Mouse (Mus musculus) liver, embryonic 16.5 days (tissue): ENCODE data around the gene Srpk2. TPM values are rescaled to one million over a fixed set of nuclear protein-coding genes. Genes with fewer than 3 reads are reported as not detected.

Experiments used
- ATAC-seq: fragments of 200-750 bp; cut with Nextera tagmentation; 2 replicates; pipeline ENCODE4 v1.8.0; 2017; ENCODE audit warnings: low read depth, mild to moderate bottlenecking, moderate number of reproducible peaks, moderate library complexity
- H3K27ac ChIP-seq: fragments of 300-500 bp; sonication (generic); 2 replicates; pipeline ENCODE4 v1.5.1; 2014; ENCODE audit warnings: mild to moderate bottlenecking, low read length
- H3K27me3 ChIP-seq: fragments of 300-500 bp; sonication (generic); 2 replicates; pipeline ENCODE4 v1.6.1; 2014; ENCODE audit warnings: low read depth, low read length, mixed read lengths; ENCODE audit not compliant: control insufficient read depth, insufficient read depth
- H3K36me3 ChIP-seq: fragments of 300-500 bp; sonication (generic); 2 replicates; pipeline ENCODE4 v1.6.1; 2014; ENCODE audit warnings: mild to moderate bottlenecking; ENCODE audit not compliant: control insufficient read depth, insufficient read depth
- H3K4me1 ChIP-seq: fragments of 300-500 bp; sonication (generic); 2 replicates; pipeline ENCODE4 v1.6.1; 2014; ENCODE audit warnings: low read depth, low read length, mixed read lengths; ENCODE audit not compliant: control insufficient read depth
- H3K4me2 ChIP-seq: fragments of 300-500 bp; sonication (generic); 2 replicates; pipeline ENCODE4 v1.6.1; 2014; ENCODE audit warnings: low read depth, low read length, mixed read lengths
- H3K4me3 ChIP-seq: fragments of 300-500 bp; sonication (generic); 2 replicates; pipeline ENCODE4 v1.5.1; 2014; ENCODE audit warnings: low read depth, mild to moderate bottlenecking, low read length
- H3K9ac ChIP-seq: fragments of 300-500 bp; sonication (generic); 2 replicates; pipeline ENCODE4 v1.6.1; 2014; ENCODE audit warnings: low read depth, low read length
- H3K9me3 ChIP-seq: fragments of 300-500 bp; sonication (generic); replicated peaks from 2 replicates; pipeline ENCODE4 v1.6.1; 2016; ENCODE audit warnings: low read length; ENCODE audit not compliant: control insufficient read depth
- WGBS: fragments of 180-500 bp; shearing (Covaris S2); extraction: QIAGEN DNeasy Blood & Tissue Kit; methylation state at CpG from one replicate; pipeline ENCODE4 v1.1.7; 2014; ENCODE audit not compliant: insufficient replicate concordance; 5-methylcytosine and 5-hydroxymethylcytosine counted together
- polyA plus RNA-seq: library from polyadenylated mRNA; unstranded; fragments of >200 nt; fragmentation: Nextera tagmentation; extraction: Ambion mirVana; gene quantifications from 2 replicates; pipeline ENCODE4 v1.2.1, GENCODE M21; 2015

Srpk2 gene
- polyA plus RNA-seq, 1 experiment from 2014 or later = 6.6 TPM

DNA sequence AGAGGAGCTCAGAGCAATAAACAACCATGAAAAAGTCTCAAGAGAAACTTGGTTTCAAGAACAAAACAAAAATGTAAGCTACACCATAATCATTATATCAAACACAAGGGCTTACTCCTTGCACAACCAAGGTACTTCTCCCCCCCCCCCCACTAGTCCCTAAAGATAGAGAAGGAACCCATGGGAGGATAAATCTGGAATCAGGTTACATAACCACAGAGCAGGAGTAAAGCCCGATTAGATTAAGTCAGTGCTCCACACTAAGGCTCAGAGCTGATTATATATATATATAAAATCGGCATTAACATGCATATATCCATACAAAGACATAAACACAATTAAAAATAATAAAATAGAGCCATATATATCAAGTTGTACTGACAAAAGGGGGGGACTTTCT lies 96.8 kb downstream of the Srpk2 start:
- Histone ChIP-seq H3K27me3 (no peaks in the 10 kb centered on the region), H3K27ac (no peak overlapping the region), H3K9ac (no peak overlapping the region), H3K9me3 (no peaks in the 10 kb centered on the region), H3K36me3 (no peaks in the 10 kb centered on the region), H3K4me2 (no peak overlapping the region), H3K4me3 (no peak overlapping the region), H3K4me1 (no peaks in the 10 kb centered on the region)
- no peak for ATAC-seq
- WGBS = 63% methylated on average over 2 of the region's 2 CpGs

DNA sequence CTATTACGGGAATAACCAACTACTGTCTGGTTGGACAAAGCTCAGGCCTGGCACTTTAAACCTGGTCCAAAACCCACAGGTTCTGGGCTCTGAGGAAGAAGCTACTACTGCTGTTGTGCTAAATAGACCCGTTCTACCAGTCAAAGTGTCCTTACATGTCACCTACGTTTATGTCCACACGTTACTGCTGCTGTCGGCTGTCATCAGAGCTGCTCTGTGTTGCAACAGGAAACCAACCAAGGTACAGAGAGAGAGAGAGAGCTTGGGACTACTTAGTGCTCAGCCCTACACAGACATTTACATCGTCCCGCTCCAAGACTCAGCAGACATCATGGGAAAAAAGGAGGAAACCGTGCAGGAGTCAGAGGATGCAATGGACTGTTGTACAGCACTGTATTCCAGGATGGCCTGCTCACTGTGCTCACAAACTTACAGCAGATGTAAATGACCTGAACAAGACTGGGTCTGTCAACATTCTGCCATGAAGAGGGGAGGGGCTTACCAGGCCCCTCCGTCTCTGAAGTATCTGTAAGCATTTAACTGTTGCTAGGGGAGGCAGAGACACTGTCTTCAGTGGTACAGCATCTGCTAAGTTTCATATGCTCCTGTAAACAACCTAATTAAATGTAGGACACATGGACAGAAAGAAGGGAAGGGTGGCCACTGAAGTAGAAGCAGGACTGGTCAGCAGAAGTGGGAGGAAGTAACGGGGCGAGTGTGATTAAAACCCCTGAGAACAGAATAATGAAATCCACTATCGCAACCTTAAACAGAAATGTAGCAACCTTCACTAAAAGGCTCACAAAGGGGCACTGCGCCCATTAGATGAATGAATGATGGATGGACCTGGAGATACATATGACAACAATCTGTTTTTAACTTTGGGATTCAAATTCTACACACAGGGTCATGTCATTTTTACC lies 97.6 kb downstream of the Srpk2 start:
- H3K27ac ChIP-seq = no peak overlapping the region
- ATAC-seq = peak; percentile 56
- H3K9ac ChIP-seq = no peak overlapping the region
- no peaks in the 10 kb centered on the region for H3K27me3 ChIP-seq
- no peaks in the 10 kb centered on the region for H3K36me3 ChIP-seq
- H3K4me1 ChIP-seq = no peaks in the 10 kb centered on the region
- 66% methylated on average over 13 of the region's 13 CpGs for WGBS
- no peak overlapping the region for H3K4me2 ChIP-seq
- no peak overlapping the region for H3K4me3 ChIP-seq
- no peaks in the 10 kb centered on the region for H3K9me3 ChIP-seq

DNA sequence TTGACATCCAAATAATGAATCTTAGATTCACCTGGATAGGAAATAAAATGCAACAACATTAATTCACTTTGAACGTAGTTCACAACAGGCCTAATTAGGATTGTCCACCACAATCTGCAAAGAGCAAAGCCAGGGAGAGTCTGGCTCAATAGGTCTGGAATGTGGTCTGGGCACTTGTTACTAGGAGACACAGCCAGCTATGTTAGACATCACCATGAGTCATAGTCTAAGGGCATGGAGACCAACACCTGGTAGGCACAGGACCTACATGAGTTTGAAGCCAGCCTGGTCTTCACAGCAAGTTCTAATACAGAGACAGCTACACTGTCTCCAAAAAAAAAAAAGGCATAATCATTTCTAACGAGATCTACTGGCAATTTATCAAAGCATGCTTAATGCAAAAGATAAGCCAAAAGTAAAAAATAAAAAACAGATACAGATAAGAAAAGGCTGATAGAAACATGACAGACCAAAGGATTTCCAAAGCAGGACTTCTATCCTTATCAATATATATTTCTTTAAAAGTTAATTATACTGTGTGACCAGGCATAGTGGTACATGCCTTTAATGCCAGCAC lies 102.8 kb downstream of the Srpk2 start:
- Histone ChIP-seq H3K27ac (no peak overlapping the region), H3K9ac (no peak overlapping the region), H3K27me3 (no peaks in the 10 kb centered on the region), H3K9me3 (no peaks in the 10 kb centered on the region), H3K4me3 (no peak overlapping the region), H3K4me1 (peaks cover 8% of the 10 kb centered on the region; the same call in 1 of the 2 replicates), H3K36me3 (no peaks in the 10 kb centered on the region), H3K4me2 (no peak overlapping the region)
- 55% methylated on average over 2 of the region's 2 CpGs for WGBS
- no peak for ATAC-seq

DNA sequence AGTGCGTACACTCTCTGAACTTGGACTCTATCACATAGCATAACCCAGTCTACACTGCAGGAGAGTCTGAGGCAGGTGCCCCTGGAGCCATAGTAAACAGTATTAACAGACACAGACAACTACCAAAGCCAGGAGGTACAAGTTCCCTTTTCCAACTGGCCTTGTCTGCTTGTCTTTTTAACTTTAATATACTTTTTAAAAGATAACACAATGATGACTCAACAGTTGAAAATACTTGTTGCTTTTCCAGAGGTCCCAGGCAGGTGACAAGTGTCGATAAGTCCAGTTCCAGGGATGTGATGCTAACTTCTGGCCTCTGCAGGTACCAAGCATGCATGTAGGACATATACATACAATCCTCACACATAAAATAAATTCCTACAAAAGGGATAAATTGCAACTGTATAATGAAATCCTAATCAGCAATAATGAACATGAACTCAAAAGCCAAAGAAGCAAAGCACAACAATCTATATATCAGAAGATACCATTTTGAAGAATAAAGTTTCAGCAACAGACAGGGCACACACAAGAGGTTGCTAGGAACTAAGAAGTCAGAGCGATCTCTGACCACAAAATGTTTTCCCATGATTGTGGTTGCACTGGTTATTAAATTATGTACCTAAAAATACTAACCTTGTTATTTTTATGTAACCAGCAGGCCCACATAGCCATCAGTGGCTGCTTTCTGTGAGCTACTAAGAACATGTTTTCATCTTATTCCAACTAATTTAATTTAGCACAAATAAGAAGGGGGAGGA lies 105.1 kb downstream of the Srpk2 start:
- no peak overlapping the region for H3K4me3 ChIP-seq
- no peak overlapping the region for H3K9ac ChIP-seq
- H3K4me2 ChIP-seq = no peak overlapping the region
- no peak overlapping the region for H3K27ac ChIP-seq
- no peaks in the 10 kb centered on the region for H3K9me3 ChIP-seq
- no peaks in the 10 kb centered on the region for H3K27me3 ChIP-seq
- no peak for ATAC-seq
- 63% methylated on average over 3 of the region's 3 CpGs for WGBS
- H3K36me3 ChIP-seq = no peaks in the 10 kb centered on the region
- peaks cover 8% of the 10 kb centered on the region; the same call in 1 of the 2 replicates for H3K4me1 ChIP-seq

DNA sequence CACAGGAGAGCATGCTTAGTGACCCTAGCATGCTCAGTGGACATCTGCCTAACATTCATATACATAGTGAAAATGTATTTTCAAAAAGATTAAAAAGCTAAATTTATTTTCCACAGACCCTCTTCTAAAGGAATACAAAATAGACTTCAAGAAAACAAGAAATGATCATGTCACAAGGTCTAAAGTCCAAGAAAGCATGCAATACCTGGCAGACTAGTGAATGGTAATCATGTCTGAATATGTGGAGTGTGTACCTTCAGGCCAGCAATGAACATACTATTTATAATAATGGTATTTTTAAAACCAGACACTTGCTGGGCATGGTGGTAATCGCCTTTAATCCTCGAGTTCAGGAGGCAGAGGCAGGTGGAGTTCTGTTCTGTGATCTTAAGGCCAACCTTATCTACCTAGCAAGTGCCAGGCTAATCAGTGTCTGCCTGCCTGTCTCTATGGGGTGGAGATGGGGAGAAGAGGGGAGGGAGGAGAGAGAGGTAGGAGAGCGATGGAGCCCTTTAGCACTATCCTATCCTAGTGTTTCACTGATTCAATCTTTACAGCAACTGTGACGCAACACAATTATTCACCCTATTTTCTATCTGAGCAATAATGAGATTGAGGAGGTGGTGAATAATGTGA lies 106.0 kb downstream of the Srpk2 start:
- Histone ChIP-seq H3K4me2 (no peak overlapping the region), H3K27me3 (no peaks in the 10 kb centered on the region), H3K9me3 (no peaks in the 10 kb centered on the region), H3K27ac (no peak overlapping the region), H3K4me3 (no peak overlapping the region), H3K9ac (no peak overlapping the region), H3K36me3 (no peaks in the 10 kb centered on the region), H3K4me1 (peaks cover 8% of the 10 kb centered on the region; the same call in 1 of the 2 replicates)
- 50% methylated on average over 4 of the region's 4 CpGs for WGBS
- ATAC-seq = 0 out of 2 replicates have a peak, but pooled peaks have one; percentile 54

DNA sequence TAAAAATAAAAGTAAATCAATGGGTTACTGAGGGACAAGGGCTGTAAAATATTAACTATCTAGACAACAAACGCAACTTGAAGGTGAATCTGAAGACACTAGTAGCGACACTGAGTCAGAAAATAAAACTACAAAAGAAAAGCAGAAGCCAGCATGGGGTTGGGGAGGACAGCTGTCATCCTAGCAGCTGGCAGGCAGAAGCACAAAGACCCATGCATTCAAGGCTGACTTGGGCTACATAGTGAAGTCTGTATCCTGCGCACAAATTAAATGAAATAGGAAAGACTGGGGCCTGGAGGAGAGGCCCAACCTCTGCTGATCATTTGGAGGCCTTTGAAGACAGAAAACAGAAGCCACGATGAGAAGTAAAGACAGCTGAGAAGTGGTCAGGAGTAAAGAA lies 106.6 kb downstream of the Srpk2 start:
- Histone ChIP-seq H3K36me3 (no peaks in the 10 kb centered on the region), H3K27me3 (no peaks in the 10 kb centered on the region), H3K9ac (no peak overlapping the region), H3K9me3 (no peaks in the 10 kb centered on the region), H3K4me1 (peaks cover 8% of the 10 kb centered on the region; the same call in 1 of the 2 replicates), H3K4me2 (no peak overlapping the region), H3K27ac (no peak overlapping the region), H3K4me3 (no peak overlapping the region)
- 69% methylated on average over 4 of the region's 4 CpGs for WGBS
- no peak for ATAC-seq

DNA sequence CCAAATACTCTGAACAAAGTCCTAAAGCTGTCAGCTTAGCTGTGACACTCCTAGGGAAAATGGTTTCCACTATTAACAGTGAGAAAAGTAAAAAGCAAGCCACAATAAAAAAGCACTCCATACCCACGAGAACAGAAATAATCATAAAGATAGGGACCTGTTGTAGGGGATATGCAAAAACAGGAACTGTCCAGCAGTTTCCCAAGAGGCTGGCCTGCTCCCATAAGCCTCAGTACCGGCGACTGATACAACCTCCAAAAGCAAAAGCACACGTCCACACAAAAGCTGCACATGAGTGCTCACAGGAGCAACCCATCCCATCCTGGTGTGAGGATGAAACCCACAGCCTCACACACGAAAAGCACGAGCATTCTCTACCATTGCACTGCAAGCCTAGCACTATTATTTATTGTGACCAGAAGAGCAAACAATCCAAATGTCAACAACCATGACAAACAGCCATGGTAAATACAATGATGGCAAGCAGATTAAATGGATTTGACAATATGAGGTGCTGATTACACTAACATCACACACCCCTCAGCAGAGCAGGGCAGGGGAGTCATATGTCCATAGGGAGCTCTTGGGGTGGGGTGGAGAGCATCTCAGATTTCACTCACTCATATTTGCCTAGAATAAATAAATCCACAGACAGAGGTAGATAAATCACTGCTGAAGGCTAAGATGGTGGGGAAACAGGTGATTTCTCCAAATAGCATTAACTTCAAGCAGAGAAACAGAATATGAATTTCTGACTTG lies 107.9 kb downstream of the Srpk2 start:
- H3K4me2 ChIP-seq = no peak overlapping the region
- ATAC-seq = no peak
- peaks cover 8% of the 10 kb centered on the region; the same call in 1 of the 2 replicates for H3K4me1 ChIP-seq
- no peaks in the 10 kb centered on the region for H3K9me3 ChIP-seq
- 40% methylated on average over 6 of the region's 6 CpGs for WGBS
- H3K36me3 ChIP-seq = no peaks in the 10 kb centered on the region
- no peak overlapping the region for H3K9ac ChIP-seq
- no peak overlapping the region for H3K27ac ChIP-seq
- H3K4me3 ChIP-seq = no peak overlapping the region
- no peaks in the 10 kb centered on the region for H3K27me3 ChIP-seq

DNA sequence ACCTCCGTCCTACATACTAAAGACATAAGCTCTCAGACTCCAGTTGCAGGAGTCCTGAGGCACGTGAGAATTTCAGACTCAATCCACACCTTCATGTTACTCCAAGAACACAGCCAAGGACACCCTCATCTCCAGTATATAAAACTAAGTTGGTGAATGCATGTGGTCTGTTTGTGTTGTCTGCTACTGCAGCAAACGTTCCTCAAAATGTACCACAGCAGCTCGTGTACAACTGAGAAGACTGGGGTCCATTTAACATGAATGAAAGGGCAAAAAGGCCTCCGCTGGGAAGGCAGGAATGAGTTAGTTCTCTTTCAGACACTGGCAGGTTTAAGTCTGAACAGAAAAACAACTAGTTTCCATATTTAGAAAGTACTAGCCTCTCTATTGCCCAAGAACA lies 110.5 kb downstream of the Srpk2 start:
- 70% methylated on average over 5 of the region's 5 CpGs for WGBS

More for the DNA sequence above, 110.5 kb downstream of the Srpk2 start:
- Histone ChIP-seq H3K27ac (no peak overlapping the region), H3K9ac (no peak overlapping the region), H3K4me3 (no peak overlapping the region), H3K36me3 (no peaks in the 10 kb centered on the region), H3K9me3 (no peaks in the 10 kb centered on the region), H3K27me3 (no peaks in the 10 kb centered on the region), H3K4me2 (no peak overlapping the region), H3K4me1 (peaks cover 5% of the 10 kb centered on the region; the same call in 1 of the 2 replicates)
- no peak for ATAC-seq
